Mouse (Mus musculus) left cerebral cortex, postnatal 4 days (tissue): Measurements from ENCODE around the gene Tapbp. TPM values are rescaled to one million over a fixed set of nuclear protein-coding genes. Genes with fewer than 3 reads are reported as not detected.
"Not testable (repeated sequence)": the region's sequence is repeated elsewhere in the genome, so short reads cannot be mapped to it uniquely, and the experiment has no call there.

Source experiments
- DNase-seq: peaks from one replicate; pipeline ENCODE4 v3.0.0-alpha.2; 2022
- intact Hi-C: fragments of 180-260 bp; cut with DNase I; formaldehyde crosslinking; loops from one replicate; pipeline ENCODE4 v1.15.1; 2025
- total RNA-seq, 2 experiments: library from RNA; stranded (reverse); gene quantifications; 2 replicates each; pipeline ENCODE4 v1.2.3; 2021

The Tapbp gene
- total RNA-seq = 10 to 100 TPM; 45.5 to 56.6 TPM

GRCm38 (mm10) chr17:33915671-33916250, at the start of gene Tapbp, which contains the start of gene Zbtb22:
TSS of gene Tapbp (plus strand) at chr17:33915899.
TSS of gene Zbtb22 (plus strand) at chr17:33915904.
- peak; percentile 99 for DNase-seq
- intact Hi-C loops = no loop called here

DNA sequence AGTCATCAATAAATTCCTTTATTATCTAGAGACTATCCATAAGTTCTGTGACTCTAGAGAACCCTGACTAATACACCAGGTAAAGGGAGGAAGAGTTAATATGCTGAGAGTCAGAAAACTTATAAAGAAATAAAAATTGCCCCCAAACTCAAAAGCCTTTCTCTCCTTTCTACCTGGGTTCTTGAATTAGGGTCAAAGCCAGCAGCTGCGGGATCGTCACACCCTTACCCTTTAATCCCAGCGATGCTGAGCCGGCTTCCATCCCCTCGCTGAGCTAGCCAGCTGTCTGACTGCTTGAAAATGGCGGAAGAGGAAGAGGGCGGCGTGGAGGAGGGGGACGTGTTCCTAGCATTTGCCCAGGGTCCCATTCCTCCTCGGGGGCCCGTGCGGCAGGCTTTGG, 42.2 kb upstream of the Tapbp start, which contains the start of gene Gm7029:
Gm7029 (plus strand) TSS at position 301 of the 400 bp plus-strand sequence.
- DNase-seq, intact Hi-C loops: not testable (repeated sequence)

DNA sequence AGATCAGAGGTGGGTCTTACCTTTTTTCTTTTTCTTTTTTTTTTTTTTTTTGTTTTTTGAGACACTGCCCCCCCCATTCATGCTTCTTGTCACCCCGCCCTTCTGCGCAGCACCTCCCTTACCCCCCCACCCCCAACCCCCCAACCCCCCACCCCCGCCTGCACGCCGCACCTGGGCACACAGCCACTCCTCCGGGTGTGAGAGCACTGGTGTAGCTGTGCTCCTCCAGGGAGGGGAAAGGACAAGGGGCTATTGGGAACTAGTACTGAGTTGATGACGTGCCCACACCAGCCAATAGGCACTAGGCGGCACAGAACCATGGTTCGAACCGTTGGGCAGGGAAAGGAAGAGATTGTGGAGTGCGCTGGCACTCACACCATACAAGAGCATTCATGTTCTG, 41.3 kb upstream of the Tapbp start:
- intact Hi-C loops = no loop called here
- DNase-seq = peak; percentile 6

- intact Hi-C loops, DNase-seq: not testable (repeated sequence)
Observed at GRCm38 (mm10) chr17:33875797-33876196, 39.9 kb upstream of the Tapbp start.

GRCm38 (mm10) chr17:33884320-33884719, 31.4 kb upstream of the Tapbp start:
- intact Hi-C loops, DNase-seq: not testable (repeated sequence)

DNA sequence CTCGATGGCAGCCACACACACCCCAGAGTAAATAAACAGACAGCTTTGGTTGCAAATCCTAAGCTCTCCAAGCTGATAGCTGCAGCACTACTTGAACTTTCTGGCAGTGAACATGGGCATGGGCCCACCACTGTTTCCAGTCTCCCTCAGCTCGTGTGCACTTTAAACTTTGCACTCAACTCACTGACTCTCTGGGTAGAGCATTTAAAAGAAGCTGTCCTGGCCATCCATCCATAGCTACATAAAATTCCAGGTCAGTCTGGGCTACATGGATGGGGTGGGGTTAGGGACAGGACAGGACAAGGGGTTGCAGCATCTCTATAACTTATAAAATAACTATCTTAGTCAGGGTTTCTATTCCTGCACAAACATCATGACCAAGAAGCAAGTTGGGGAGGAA, 27.9 kb upstream of the Tapbp start:
- intact Hi-C loops, DNase-seq: not testable (repeated sequence)

- intact Hi-C loops, DNase-seq: not testable (repeated sequence)
Observed at GRCm38 (mm10) chr17:33888230-33888629, 27.5 kb upstream of the Tapbp start.

DNA sequence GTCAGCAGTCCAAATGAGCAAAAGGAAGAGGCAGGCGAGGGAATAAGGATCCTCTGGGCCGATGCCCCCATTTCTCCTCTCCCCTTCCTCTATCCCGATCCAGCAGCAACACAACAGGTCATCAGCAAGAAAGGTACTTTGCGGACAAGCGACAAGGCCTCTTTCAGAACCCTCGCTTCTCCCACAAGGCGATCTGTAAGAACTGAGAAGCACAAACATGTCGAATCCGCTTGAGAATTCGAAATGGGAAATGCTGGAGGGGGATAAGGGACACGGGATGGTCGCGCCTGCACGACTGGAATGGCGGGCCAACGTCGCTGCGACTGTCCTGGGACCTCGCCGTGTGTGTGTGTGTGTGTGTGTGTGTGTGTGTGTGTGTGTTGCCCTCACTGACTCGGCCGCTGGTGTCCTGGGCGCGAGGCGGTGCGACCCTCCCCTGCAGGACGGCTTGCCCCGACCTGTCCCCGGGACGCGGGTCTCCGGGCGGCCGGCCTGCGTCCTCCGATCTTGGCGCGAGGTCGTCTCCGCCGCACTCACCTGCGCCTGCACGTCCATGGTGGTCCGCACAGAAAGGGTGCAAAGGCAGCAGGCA, 25.7 kb upstream of the Tapbp start:
- DNase-seq, intact Hi-C loops: not testable (repeated sequence)

- peak; percentile 100 for DNase-seq
- intact Hi-C loops = no loop called here
Observed at GRCm38 (mm10) chr17:33890533-33891059, 25.1 kb upstream of the Tapbp start, which contains the start of gene Kifc1. TSS of gene Kifc1 (minus strand) at chr17:33890661.

DNA sequence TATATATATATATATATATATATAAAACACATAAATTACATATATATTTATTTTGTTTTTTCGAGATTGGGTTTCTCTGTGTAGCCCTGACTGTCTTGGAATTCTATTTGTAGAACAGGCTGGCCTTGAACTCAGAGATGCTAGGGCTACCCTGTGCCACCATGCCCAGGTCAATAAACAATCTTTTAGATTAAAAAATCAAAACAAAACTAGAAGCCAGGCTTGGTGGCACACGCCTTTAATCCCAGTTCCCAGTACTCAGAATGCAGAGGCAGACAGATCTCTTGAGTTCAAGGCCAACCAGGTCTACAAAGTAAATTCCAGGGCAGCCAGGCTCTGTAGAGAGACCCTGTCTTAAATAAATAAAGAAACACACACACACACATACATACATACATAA, 24.3 kb upstream of the Tapbp start:
- intact Hi-C loops = no loop called here
- no peak for DNase-seq

DNA sequence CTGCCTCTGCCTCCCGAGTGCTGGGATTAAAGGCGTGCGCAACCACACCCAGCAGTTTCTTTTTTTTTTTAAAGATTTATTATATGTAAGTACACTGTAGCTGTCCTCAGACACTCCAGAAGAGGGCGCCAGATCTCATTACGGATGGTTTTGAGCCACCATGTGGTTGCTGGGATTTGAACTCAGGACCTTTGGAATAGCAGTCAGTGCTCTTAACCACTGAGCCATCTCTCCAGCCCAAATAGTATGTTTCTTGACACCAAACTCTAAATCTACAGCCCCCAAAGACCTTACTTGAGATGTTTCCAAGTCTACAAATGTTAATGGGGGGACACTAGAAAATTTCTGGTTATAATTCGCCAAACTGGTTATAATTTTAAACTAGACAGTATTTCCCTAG, 23.8 kb upstream of the Tapbp start:
- DNase-seq, intact Hi-C loops: not testable (repeated sequence)

GRCm38 (mm10) chr17:33892429-33892828, 23.3 kb upstream of the Tapbp start:
- intact Hi-C loops = no loop called here
- DNase-seq = no peak

GRCm38 (mm10) chr17:33893011-33893410, 22.7 kb upstream of the Tapbp start:
- intact Hi-C loops, DNase-seq: not testable (repeated sequence)

- intact Hi-C loops = no loop called here
- no peak for DNase-seq
Observed at GRCm38 (mm10) chr17:33897114-33897794, 18.4 kb upstream of the Tapbp start.

- DNase-seq, intact Hi-C loops: not testable (repeated sequence)
Observed at GRCm38 (mm10) chr17:33898193-33898592, 17.5 kb upstream of the Tapbp start.

GRCm38 (mm10) chr17:33899642-33900041, 16.1 kb upstream of the Tapbp start:
- intact Hi-C loops = no loop called here
- no peak for DNase-seq

DNA sequence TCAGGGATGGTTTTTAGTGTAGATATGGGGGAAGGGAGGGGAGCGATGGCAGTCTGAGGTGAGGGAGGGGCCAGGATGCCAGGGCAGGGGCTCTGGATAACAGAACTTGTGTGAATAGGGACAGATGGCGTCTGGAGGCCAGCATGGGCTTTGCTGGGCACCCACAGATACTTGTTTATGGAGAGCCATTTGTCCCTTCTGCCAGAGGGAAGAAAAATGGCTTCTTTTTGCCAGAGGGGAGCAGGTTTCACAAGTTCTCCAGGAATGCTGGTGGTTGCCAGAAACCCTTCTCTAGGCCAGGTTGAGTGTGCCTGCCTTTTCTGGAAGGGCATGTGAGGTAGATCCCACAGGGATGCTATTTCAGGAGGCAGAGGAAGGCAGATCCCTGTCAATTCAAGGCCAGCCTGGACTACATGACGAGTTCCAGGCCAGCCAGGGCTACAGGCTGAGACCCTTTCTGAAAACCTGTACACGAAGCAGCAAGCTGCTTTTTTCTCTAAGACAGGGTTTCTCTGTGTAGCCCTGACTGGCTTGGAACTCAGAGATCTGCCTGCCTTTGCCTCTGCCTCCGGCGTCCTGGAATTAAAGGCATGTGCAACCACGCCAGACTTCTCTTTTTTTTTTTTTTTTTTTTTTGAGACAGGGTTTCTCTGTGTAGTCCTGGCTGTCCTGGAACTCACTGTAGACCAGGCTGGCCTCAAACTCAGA, 15.3 kb upstream of the Tapbp start:
- intact Hi-C loops = no loop called here
- no peak for DNase-seq

GRCm38 (mm10) chr17:33900989-33901314, 14.7 kb upstream of the Tapbp start:
- intact Hi-C loops = no loop called here
- no peak for DNase-seq

- no peak for DNase-seq
- intact Hi-C loops = no loop called here
Observed at GRCm38 (mm10) chr17:33901653-33902052, 14.0 kb upstream of the Tapbp start.

DNA sequence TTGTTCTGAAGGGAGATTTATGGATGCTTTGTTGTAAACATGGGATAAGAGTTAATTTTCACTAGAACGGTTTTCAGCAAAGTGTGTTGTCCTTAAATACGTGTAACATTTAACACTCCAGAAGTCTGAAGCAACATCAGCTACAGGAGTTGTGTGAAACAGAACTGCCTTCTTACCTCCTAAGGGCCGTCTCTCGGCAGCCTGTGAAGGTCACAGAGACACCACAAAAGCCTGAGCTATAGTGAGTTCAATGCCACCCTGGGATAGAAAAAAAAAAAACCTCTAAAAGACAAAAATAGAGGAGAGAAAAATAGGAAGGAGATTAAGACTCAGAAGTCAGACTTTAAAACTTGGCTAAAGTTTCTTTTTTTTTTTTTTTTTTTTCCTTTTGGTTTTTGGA, 13.6 kb upstream of the Tapbp start:
- DNase-seq = no peak
- intact Hi-C loops = no loop called here

DNA sequence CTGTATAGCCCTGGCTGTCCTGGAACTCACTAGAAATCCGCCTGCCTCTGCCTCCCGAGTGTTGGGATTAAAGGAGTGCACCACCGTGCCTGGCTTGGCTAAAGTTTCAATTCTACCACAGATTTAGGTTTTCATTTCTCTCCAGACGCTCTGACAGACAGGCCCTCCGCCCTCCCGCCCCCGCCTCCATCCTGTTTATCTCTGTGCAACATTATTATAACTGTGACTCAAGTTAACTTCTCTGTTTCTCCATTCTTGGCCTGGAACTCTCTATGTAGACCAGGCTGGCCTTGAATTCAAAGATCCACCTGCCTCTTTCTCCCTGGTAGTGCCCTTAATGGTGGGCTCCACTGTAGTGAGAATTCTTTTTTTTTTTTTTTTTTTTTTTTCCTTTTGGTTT, 13.2 kb upstream of the Tapbp start:
- DNase-seq = no peak
- intact Hi-C loops = no loop called here
